Mouse (Mus musculus) Patski (cell line): Measurements from ENCODE around the gene Ap2a2. TPM values are rescaled to one million over a fixed set of nuclear protein-coding genes. Genes with fewer than 3 reads are reported as not detected.
A peak's percentile ranks its signal among the peaks of the same experiment; 100 is the strongest.

Experiments
- ATAC-seq: fragments of 100-300 bp; one replicate; pipeline ENCODE4 v1.8.0; 2021
- CTCF ChIA-PET: fragments of 350-600 bp; sonication (Branson Sonifier 250); formaldehyde crosslinking; loops from one replicate; lab custom pipeline; 2022; ENCODE audit warnings: inconsistent platforms; lab: Charles Lee
- POLR2A ChIA-PET: fragments of 350-600 bp; sonication (Branson Sonifier 250); formaldehyde crosslinking; loops from one replicate; lab custom pipeline; 2022; ENCODE audit warnings: antibody characterized with exemption, inconsistent platforms; lab: Charles Lee
- DNase-seq: peaks from one replicate; pipeline ENCODE4 v3.0.0-alpha.2; 2011; ENCODE audit warnings: low read depth, low spot score
- H3K27me3 ChIP-seq: fragments of 371-371 bp; one replicate; pipeline ENCODE4 v1.5.1; 2021
- CTCF ChIP-seq: fragments of 100-300 bp; IDR thresholded peaks from one replicate; pipeline ENCODE4 v1.5.1; 2021
- in situ Hi-C: fragments of 300-500 bp; cut with MboI; formaldehyde crosslinking; loops from 3 replicates; pipeline ENCODE4 v1.11.1; 2018; ENCODE audit warnings: low pct_unique_long_range_greater_than_20kb, mixed read lengths
- polyA plus RNA-seq: library from polyadenylated mRNA; unstranded; gene quantifications from one replicate; pipeline ENCODE4 v1.2.3, GENCODE M21; 2021

Ap2a2 gene
- polyA plus RNA-seq, result 76.4 TPM

- no peak for TF ChIP-seq CTCF
- ATAC-seq (peak; percentile 83), DNase-seq (peak; percentile 59)
- H3K27me3 ChIP-seq, result no peaks in the 10 kb centered on the region
- in situ Hi-C loops, result loop anchor here (25.0 kb wide), 1 partner anchor 525 kb away; the partner anchor contains the start of gene Dusp8
- ChIA-PET POLR2A (interaction anchor here (1.0 kb wide), 1 partner anchor 21 kb away, joined by 3 read pairs; no protein-coding TSS in a partner anchor), CTCF (interaction anchor here (1.0 kb wide), 1 partner anchor 11 kb away, joined by 3 read pairs; no protein-coding TSS in a partner anchor)
Observed at GRCm38 (mm10) chr7:141561682-141562391, at the start of gene Ap2a2. TSS of gene Ap2a2 (plus strand) at chr7:141562173.

DNA sequence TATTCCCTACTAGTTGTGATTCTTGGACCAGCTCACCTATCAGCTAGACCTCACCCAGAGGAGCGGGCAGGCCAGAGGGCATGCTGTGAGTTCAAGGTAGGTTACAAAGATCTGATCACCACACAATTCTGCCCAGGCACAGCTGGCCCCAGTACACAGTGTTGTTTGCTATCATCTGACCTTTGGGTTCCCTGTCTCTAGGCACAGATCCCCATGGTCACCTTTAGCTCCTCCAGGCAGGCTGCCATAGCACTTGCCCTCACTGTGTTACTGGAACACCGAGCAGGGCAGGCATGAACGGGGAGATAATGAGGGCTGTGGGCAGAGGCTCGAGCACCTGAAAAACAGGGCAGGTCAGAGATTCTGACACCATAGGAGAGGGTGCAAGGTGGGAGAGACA, 44.3 kb upstream of the Ap2a2 start:
- no peaks in the 10 kb centered on the region for H3K27me3 ChIP-seq
- TF ChIP-seq CTCF, result no peak
- ATAC-seq (no peak), DNase-seq (no peak)
- in situ Hi-C loops, result no loop called here
- ChIA-PET CTCF (interaction anchor here (0.8 kb wide), 1 partner anchor 37 kb away, joined by 4 read pairs; no protein-coding TSS in a partner anchor), POLR2A (no interaction called here)

DNA sequence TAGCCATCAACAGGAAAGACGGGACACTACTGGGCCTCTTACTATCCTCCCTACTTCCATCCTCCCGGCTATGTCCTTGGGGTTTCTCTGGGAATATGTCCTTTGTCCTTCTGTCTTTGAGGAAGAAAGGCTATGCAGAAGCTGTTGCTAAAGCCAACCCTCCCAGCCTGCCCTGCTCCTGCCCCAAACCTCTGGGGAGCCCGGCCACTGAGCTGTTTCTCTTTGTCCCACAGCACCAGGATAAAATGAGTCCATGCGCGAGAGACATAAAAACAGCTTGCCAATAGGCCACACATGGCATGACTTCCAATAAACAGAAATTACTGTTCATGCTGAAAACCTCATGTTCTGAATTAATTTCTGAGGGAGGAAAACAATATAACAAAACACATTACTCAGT, 43.7 kb upstream of the Ap2a2 start:
- no peak for TF ChIP-seq CTCF
- POLR2A ChIA-PET, result interaction anchor here (1.0 kb wide), 1 partner anchor 45 kb away, joined by 3 read pairs; no protein-coding TSS in a partner anchor
- DNase-seq, result no peak
- H3K27me3 ChIP-seq, result no peaks in the 10 kb centered on the region
- no peak for ATAC-seq
- CTCF ChIA-PET, result interaction anchor here (1.2 kb wide), 1 partner anchor 29 kb away, joined by 3 read pairs; no protein-coding TSS in a partner anchor
- in situ Hi-C loops, result no loop called here

- in situ Hi-C loops, result no loop called here
- no peak for ATAC-seq
- ChIA-PET POLR2A (interaction anchor here (1.0 kb wide), 1 partner anchor 45 kb away, joined by 3 read pairs; no protein-coding TSS in a partner anchor), CTCF (interaction anchor here (1.2 kb wide), 1 partner anchor 29 kb away, joined by 3 read pairs; no protein-coding TSS in a partner anchor)
- no peaks in the 10 kb centered on the region for H3K27me3 ChIP-seq
- DNase-seq, result no peak
- TF ChIP-seq CTCF, result no peak
Observed at GRCm38 (mm10) chr7:141518926-141519325, 43.0 kb upstream of the Ap2a2 start.

GRCm38 (mm10) chr7:141519795-141520194, 42.2 kb upstream of the Ap2a2 start:
- no peaks in the 10 kb centered on the region for H3K27me3 ChIP-seq
- TF ChIP-seq CTCF, result no peak
- ChIA-PET POLR2A (no interaction called here), CTCF (no interaction called here)
- in situ Hi-C loops, result loop anchor here (5.0 kb wide), 1 partner anchor 37 kb away; no protein-coding TSS in a partner anchor
- DNase-seq, result no peak
- ATAC-seq, result no peak

DNA sequence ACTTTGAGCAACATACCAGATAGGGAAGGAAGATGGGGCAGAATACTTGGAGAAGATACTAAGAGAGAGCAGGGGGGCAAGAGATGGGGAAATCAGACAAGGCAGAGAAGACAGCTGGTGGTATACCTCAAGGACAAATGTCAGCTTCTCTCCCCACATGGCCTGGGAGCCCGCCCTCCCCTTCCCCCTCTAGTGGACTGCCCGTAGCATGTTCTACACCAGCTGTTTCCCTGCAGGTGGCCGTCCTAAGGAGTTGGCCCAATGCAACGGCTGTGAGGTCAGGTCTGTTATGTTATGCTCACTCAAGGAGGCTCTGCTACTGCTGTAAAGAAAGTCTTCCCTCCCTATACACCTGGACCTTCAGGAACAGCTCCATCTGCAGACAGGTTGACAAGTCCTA, 39.0 kb upstream of the Ap2a2 start:
- TF ChIP-seq CTCF, result no peak
- ChIA-PET CTCF (interaction anchor here (2.4 to 3.7 kb wide), 3 partner anchors 10 to 46 kb away, joined by 9 to 16 read pairs (median 10); no protein-coding TSS in a partner anchor), POLR2A (no interaction called here)

DNA sequence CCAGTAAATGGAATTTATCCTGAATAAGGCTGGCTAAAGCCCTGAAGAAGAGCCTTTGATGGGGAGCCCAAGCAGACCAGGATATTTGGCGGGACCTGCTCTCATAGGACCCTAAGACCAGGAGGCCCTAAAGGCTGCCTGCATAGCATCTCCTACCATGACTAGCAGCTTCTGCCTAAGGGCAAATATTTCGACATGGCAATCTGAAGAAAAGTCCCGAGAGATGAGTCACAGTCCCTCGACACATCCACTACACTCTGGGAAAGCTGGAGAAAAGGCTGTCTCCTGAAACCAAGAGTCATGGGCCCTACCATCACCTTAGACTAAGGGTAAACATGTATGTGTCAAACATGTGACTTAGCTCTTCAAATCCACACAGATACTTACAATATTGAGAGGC, 37.7 kb upstream of the Ap2a2 start:
- DNase-seq (peak; percentile 64), ATAC-seq (peak; percentile 78)
- POLR2A ChIA-PET, result interaction anchor here (1.2 kb wide), 1 partner anchor 48 kb away, joined by 3 read pairs; no protein-coding TSS in a partner anchor
- in situ Hi-C loops, result loop anchor here (5.0 kb wide), 1 partner anchor 42 kb away; no protein-coding TSS in a partner anchor
- no peaks in the 10 kb centered on the region for H3K27me3 ChIP-seq
- no peak for TF ChIP-seq CTCF
- CTCF ChIA-PET, result interaction anchor here (1.1 to 3.7 kb wide), 12 partner anchors 9 to 136 kb away, joined by 3 to 16 read pairs (median 4); no protein-coding TSS in a partner anchor

More for the DNA sequence above, 39.0 kb upstream of the Ap2a2 start:
- DNase-seq (no peak), ATAC-seq (no peak)
- H3K27me3 ChIP-seq, result no peaks in the 10 kb centered on the region
- in situ Hi-C loops, result loop anchor here (5.0 kb wide), 1 partner anchor 41 kb away; no protein-coding TSS in a partner anchor

DNA sequence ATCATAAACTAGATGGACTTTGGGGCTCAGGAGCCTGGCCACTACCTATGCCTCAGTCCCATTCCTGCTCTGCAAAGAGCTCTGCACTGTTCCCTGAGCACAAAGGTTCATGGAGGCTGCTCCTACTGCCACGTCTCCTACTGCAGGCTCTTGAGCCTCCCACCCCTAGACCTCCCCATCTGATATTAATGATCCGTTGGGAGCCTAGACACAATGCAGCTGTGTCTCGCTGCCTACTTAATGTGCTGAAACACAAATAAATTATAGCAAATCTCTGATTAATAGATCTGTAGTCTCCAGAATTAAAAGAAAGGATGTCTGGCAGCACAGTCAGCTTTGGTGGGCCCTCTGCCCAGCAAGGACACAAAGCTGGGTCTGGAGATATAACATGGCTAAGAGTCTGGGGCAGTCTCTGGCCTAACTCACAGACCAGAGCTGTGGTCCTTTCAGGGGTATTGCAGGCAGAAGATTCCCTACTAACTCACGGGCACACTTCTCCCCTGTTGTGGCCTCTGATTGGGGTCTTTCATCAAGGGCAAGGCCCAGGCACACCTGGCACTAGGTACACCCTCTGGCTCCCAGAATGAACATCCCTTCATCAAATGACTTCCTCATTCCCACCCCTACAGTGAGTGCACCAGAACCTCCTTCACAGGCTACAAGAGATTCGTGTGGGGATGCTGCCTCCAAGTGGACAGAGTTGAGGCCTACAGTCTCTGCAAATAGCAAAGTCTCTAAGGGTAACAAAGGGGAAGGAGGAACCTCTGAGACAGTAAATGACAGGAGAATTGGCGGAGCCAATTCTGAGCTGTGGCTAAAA, 37.0 kb upstream of the Ap2a2 start:
- DNase-seq (no peak), ATAC-seq (peak; percentile 49)
- TF ChIP-seq CTCF, result peak; percentile 77
- H3K27me3 ChIP-seq, result no peaks in the 10 kb centered on the region
- CTCF ChIA-PET, result interaction anchor here (0.7 to 3.7 kb wide), 17 partner anchors 8 to 157 kb away, joined by 3 to 16 read pairs (median 4); no protein-coding TSS in a partner anchor
- in situ Hi-C loops, result loop anchor here (5.0 to 25.0 kb wide), 3 partner anchors 43 to 137 kb away; partner anchors contain the start of genes Gatd1 and Muc6
- POLR2A ChIA-PET, result interaction anchor here (0.7 to 1.2 kb wide), 3 partner anchors 42 to 48 kb away, joined by 3 to 4 read pairs (median 3); no protein-coding TSS in a partner anchor

DNA sequence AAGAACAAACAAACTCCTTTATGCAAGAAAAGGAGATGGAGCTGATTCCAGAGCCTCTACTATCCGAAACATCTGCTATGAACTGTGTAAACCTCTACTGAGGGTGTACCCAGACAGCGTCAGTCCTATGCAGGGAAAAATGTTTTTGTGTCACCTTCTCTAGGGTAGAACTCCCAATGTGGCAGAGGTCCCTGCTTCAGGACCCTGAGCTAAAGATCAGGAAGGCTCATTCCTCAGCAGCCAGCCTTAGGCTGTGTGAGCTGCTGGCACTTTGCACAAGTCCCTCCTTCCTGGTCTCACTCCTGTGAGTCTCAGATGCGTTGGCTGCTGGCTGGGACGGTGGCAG, 36.4 kb upstream of the Ap2a2 start:
- ChIA-PET POLR2A (interaction anchor here (0.6 to 0.7 kb wide), 2 partner anchors 42 to 63 kb away, joined by 3 to 4 read pairs; no protein-coding TSS in a partner anchor), CTCF (interaction anchor here (0.7 to 3.7 kb wide), 14 partner anchors 8 to 157 kb away, joined by 3 to 16 read pairs (median 4); no protein-coding TSS in a partner anchor)
- no peak for TF ChIP-seq CTCF
- ATAC-seq (no peak), DNase-seq (no peak)
- in situ Hi-C loops, result loop anchor here (5.0 to 25.0 kb wide), 2 partner anchors 113 to 137 kb away; partner anchors contain the start of genes Gatd1 and Muc6
- H3K27me3 ChIP-seq, result no peaks in the 10 kb centered on the region
